Mouse (Mus musculus): Measurements from ENCODE around the gene Fut7. TPM values are rescaled to one million over a fixed set of nuclear protein-coding genes. Genes with fewer than 3 reads are reported as not detected.

Gene Fut7
- polyA plus RNA-seq, 1 experiment from 2014 or later: 0.08 TPM

- Histone ChIP-seq H3K4me3 (no peak overlapping the region), H3K4me2 (no peak overlapping the region), H3K9me3 (no peaks in the 10 kb centered on the region), H3K4me1 (replicated peaks) (peaks cover 22% of the 10 kb centered on the region), H3K9ac (no peak overlapping the region), H3K36me3 (no peaks in the 10 kb centered on the region), H3K27ac (replicated peaks) (no peak overlapping the region), H3K27me3 (no peaks in the 10 kb centered on the region)
- no peak for ATAC-seq (ENCODE audit: low FRiP score, low read depth)
- 55% methylated on average over 10 of the region's 10 CpGs for WGBS
These were observed 43.0 kb downstream of the Fut7 start for GRCm38 (mm10) chr2:25465816-25466635.

GRCm38 (mm10) chr2:25467606-25468303 is 44.7 kb downstream of the Fut7 start:
- no peak overlapping the region for H3K4me3 ChIP-seq
- H3K36me3 ChIP-seq: no peaks in the 10 kb centered on the region
- H3K9ac ChIP-seq: no peak overlapping the region
- no peaks in the 10 kb centered on the region for H3K27me3 ChIP-seq
- 77% methylated on average over 14 of the region's 14 CpGs for WGBS
- H3K9me3 ChIP-seq: no peaks in the 10 kb centered on the region
- H3K27ac ChIP-seq (replicated peaks): no peak overlapping the region
- ATAC-seq (ENCODE audit: low FRiP score, low read depth): no peak
- no peak overlapping the region for H3K4me2 ChIP-seq
- H3K4me1 ChIP-seq (replicated peaks): peaks cover 13% of the 10 kb centered on the region

GRCm38 (mm10) chr2:25468962-25469915 is 46.2 kb downstream of the Fut7 start:
- WGBS: 68% methylated on average over 10 of the region's 10 CpGs

GRCm38 (mm10) chr2:25469969-25470368 is 46.9 kb downstream of the Fut7 start, which contains the start of gene Ptgds:
Gene Ptgds (minus strand): TSS chr2:25470046.
- ATAC-seq (ENCODE audit: low FRiP score, low read depth): no peak
- no peaks in the 10 kb centered on the region for H3K27me3 ChIP-seq
- H3K9me3 ChIP-seq: no peaks in the 10 kb centered on the region
- no peak within 1 kb of the TSS for H3K9ac ChIP-seq
- WGBS: 57% methylated on average over 6 of the region's 6 CpGs
- no peak within 1 kb of the TSS for H3K4me2 ChIP-seq
- peak within 1 kb of the TSS; percentile 46 for H3K27ac ChIP-seq (replicated peaks)
- H3K4me3 ChIP-seq: no peak within 1 kb of the TSS
- peaks cover 13% of the 10 kb centered on the region for H3K4me1 ChIP-seq (replicated peaks)
- H3K36me3 ChIP-seq: no peaks in the 10 kb centered on the region

More at GRCm38 (mm10) chr2:25468962-25469915, 46.2 kb downstream of the Fut7 start:
- no peaks in the 10 kb centered on the region for H3K9me3 ChIP-seq
- H3K27ac ChIP-seq (replicated peaks): peak overlapping the region; percentile 46
- no peak overlapping the region for H3K4me2 ChIP-seq
- H3K36me3 ChIP-seq: no peaks in the 10 kb centered on the region
- peaks cover 13% of the 10 kb centered on the region for H3K4me1 ChIP-seq (replicated peaks)
- H3K4me3 ChIP-seq: no peak overlapping the region
- no peaks in the 10 kb centered on the region for H3K27me3 ChIP-seq
- no peak overlapping the region for H3K9ac ChIP-seq
- ATAC-seq (ENCODE audit: low FRiP score, low read depth): peak; percentile 79

GRCm38 (mm10) chr2:25472550-25472949 is 49.5 kb downstream of the Fut7 start:
- no peak for ATAC-seq (ENCODE audit: low FRiP score, low read depth)
- H3K4me2 ChIP-seq: no peak overlapping the region
- 81% methylated on average over 2 of the region's 2 CpGs for WGBS
- no peaks in the 10 kb centered on the region for H3K27me3 ChIP-seq
- H3K9ac ChIP-seq: no peak overlapping the region
- H3K36me3 ChIP-seq: no peaks in the 10 kb centered on the region
- H3K27ac ChIP-seq (replicated peaks): no peak overlapping the region
- no peaks in the 10 kb centered on the region for H3K9me3 ChIP-seq
- no peak overlapping the region for H3K4me3 ChIP-seq
- peaks cover 13% of the 10 kb centered on the region for H3K4me1 ChIP-seq (replicated peaks)

Small RNAs within 50 kb of the gene (microRNA-seq; reads per million reads assigned to microRNA genes)
- gene Mir3087: not detected

Other genes with a start within 250 kb of the Fut7 start
- gene Nrarp, start 242.5 kb upstream of the Fut7 start, polyA plus RNA-seq (2015; fragmentation: Nextera tagmentation; extraction: Ambion mirVana): 18.9 and 20.2 TPM in 2 replicates
- 1.9 and 2.3 TPM in 2 replicates for gene Tor4a, start 226.4 kb upstream of the Fut7 start, polyA plus RNA-seq (2015; fragmentation: Nextera tagmentation; extraction: Ambion mirVana)
- 108 and 112 TPM in 2 replicates for gene Nelfb, start 211.8 kb upstream of the Fut7 start, polyA plus RNA-seq (2015; fragmentation: Nextera tagmentation; extraction: Ambion mirVana)
- not detected in 2 replicates for gene Stpg3, start 208.6 kb upstream of the Fut7 start, polyA plus RNA-seq (2015; fragmentation: Nextera tagmentation; extraction: Ambion mirVana)
- gene Fam166a, start 204.5 kb upstream of the Fut7 start, polyA plus RNA-seq (2015; fragmentation: Nextera tagmentation; extraction: Ambion mirVana): 0.70 and 0.72 TPM in 2 replicates
- 444 and 468 TPM in 2 replicates for gene Tubb4b, start 198.6 kb upstream of the Fut7 start, polyA plus RNA-seq (2015; fragmentation: Nextera tagmentation; extraction: Ambion mirVana)
- gene Slc34a3, start 188.9 kb upstream of the Fut7 start, polyA plus RNA-seq (2015; fragmentation: Nextera tagmentation; extraction: Ambion mirVana): not detected in 2 replicates
- not detected in 2 replicates for gene Rnf224, start 186.5 kb upstream of the Fut7 start, polyA plus RNA-seq (2015; fragmentation: Nextera tagmentation; extraction: Ambion mirVana)
- gene Rnf208, start 181.0 kb upstream of the Fut7 start, polyA plus RNA-seq (2015; fragmentation: Nextera tagmentation; extraction: Ambion mirVana): 145 and 177 TPM in 2 replicates
- gene Cysrt1, start 180.8 kb upstream of the Fut7 start, polyA plus RNA-seq (2015; fragmentation: Nextera tagmentation; extraction: Ambion mirVana): 0.23 TPM in 1 of 2 replicates, not detected in the other
- 4.9 and 6.3 TPM in 2 replicates for gene AL732309.1, start 176.4 kb upstream of the Fut7 start, polyA plus RNA-seq (2015; fragmentation: Nextera tagmentation; extraction: Ambion mirVana)
- gene Tmem203, start 167.8 kb upstream of the Fut7 start, polyA plus RNA-seq (2015; fragmentation: Nextera tagmentation; extraction: Ambion mirVana): 13.4 and 13.8 TPM in 2 replicates
- 17.1 and 21.5 TPM in 2 replicates for gene Tprn, start 160.6 kb upstream of the Fut7 start, polyA plus RNA-seq (2015; fragmentation: Nextera tagmentation; extraction: Ambion mirVana)
- 171 and 183 TPM in 2 replicates for gene Ssna1, start 150.8 kb upstream of the Fut7 start, polyA plus RNA-seq (2015; fragmentation: Nextera tagmentation; extraction: Ambion mirVana)
- gene Anapc2, start 150.8 kb upstream of the Fut7 start, polyA plus RNA-seq (2015; fragmentation: Nextera tagmentation; extraction: Ambion mirVana): 139 and 143 TPM in 2 replicates
- gene Tmem210, start 135.1 kb upstream of the Fut7 start, polyA plus RNA-seq (2015; fragmentation: Nextera tagmentation; extraction: Ambion mirVana): not detected in 2 replicates
- gene Lrrc26, start 133.4 kb upstream of the Fut7 start, polyA plus RNA-seq (2015; fragmentation: Nextera tagmentation; extraction: Ambion mirVana): 0.18 TPM in 1 of 2 replicates, not detected in the other
- gene Grin1, start 104.1 kb upstream of the Fut7 start, polyA plus RNA-seq (2015; fragmentation: Nextera tagmentation; extraction: Ambion mirVana): 58.4 and 61.3 TPM in 2 replicates
- gene Man1b1, start 90.9 kb upstream of the Fut7 start, polyA plus RNA-seq (2015; fragmentation: Nextera tagmentation; extraction: Ambion mirVana): 43.6 and 45.2 TPM in 2 replicates
- 24.4 and 24.9 TPM in 2 replicates for gene Dpp7, start 66.9 kb upstream of the Fut7 start, polyA plus RNA-seq (2015; fragmentation: Nextera tagmentation; extraction: Ambion mirVana)
- 5.1 and 6.4 TPM in 2 replicates for gene Uap1l1, start 57.6 kb upstream of the Fut7 start, polyA plus RNA-seq (2015; fragmentation: Nextera tagmentation; extraction: Ambion mirVana)
- 11.8 and 13.8 TPM in 2 replicates for gene Sapcd2, start 50.9 kb upstream of the Fut7 start, polyA plus RNA-seq (2015; fragmentation: Nextera tagmentation; extraction: Ambion mirVana)
- 3.7 and 7.0 TPM in 2 replicates for gene Entpd2, start 27.4 kb upstream of the Fut7 start, polyA plus RNA-seq (2015; fragmentation: Nextera tagmentation; extraction: Ambion mirVana)
- 424 and 493 TPM in 2 replicates for gene Npdc1, start 23.9 kb upstream of the Fut7 start, polyA plus RNA-seq (2015; fragmentation: Nextera tagmentation; extraction: Ambion mirVana)
- 15.0 and 15.1 TPM in 2 replicates for gene Abca2, start 5.4 kb downstream of the Fut7 start, polyA plus RNA-seq (2015; fragmentation: Nextera tagmentation; extraction: Ambion mirVana)
- gene Clic3, start 33.6 kb downstream of the Fut7 start, polyA plus RNA-seq (2015; fragmentation: Nextera tagmentation; extraction: Ambion mirVana): 3.7 and 4.3 TPM in 2 replicates
- 109 and 119 TPM in 2 replicates for gene Paxx, start 37.8 kb downstream of the Fut7 start, polyA plus RNA-seq (2015; fragmentation: Nextera tagmentation; extraction: Ambion mirVana)
- 647 and 983 TPM in 2 replicates for gene Ptgds, start 46.8 kb downstream of the Fut7 start, polyA plus RNA-seq (2015; fragmentation: Nextera tagmentation; extraction: Ambion mirVana)
- gene Lcn12, start 70.6 kb downstream of the Fut7 start, polyA plus RNA-seq (2015; fragmentation: Nextera tagmentation; extraction: Ambion mirVana): not detected in 2 replicates
- gene Fbxw5, start 77.5 kb downstream of the Fut7 start, polyA plus RNA-seq (2015; fragmentation: Nextera tagmentation; extraction: Ambion mirVana): 120 and 143 TPM in 2 replicates
- gene C8g, start 78.5 kb downstream of the Fut7 start, polyA plus RNA-seq (2015; fragmentation: Nextera tagmentation; extraction: Ambion mirVana): 5.8 and 6.1 TPM in 2 replicates
- gene Traf2, start 123.7 kb downstream of the Fut7 start, polyA plus RNA-seq (2015; fragmentation: Nextera tagmentation; extraction: Ambion mirVana): 16.5 and 19.4 TPM in 2 replicates
- gene Edf1, start 134.6 kb downstream of the Fut7 start, polyA plus RNA-seq (2015; fragmentation: Nextera tagmentation; extraction: Ambion mirVana): 375 and 378 TPM in 2 replicates
- 1.6 and 2.1 TPM in 2 replicates for gene Mamdc4, start 151.6 kb downstream of the Fut7 start, polyA plus RNA-seq (2015; fragmentation: Nextera tagmentation; extraction: Ambion mirVana)
- gene Phpt1, start 152.0 kb downstream of the Fut7 start, polyA plus RNA-seq (2015; fragmentation: Nextera tagmentation; extraction: Ambion mirVana): 159 and 169 TPM in 2 replicates
- gene Ajm1, start 158.5 kb downstream of the Fut7 start, polyA plus RNA-seq (2015; fragmentation: Nextera tagmentation; extraction: Ambion mirVana): 14.5 and 16.5 TPM in 2 replicates
- gene Rabl6, start 185.3 kb downstream of the Fut7 start, polyA plus RNA-seq (2015; fragmentation: Nextera tagmentation; extraction: Ambion mirVana): 70.0 and 73.5 TPM in 2 replicates
- 0.27 and 0.45 TPM in 2 replicates for gene Ccdc183, start 194.4 kb downstream of the Fut7 start, polyA plus RNA-seq (2015; fragmentation: Nextera tagmentation; extraction: Ambion mirVana)
- gene Tmem141, start 198.7 kb downstream of the Fut7 start, polyA plus RNA-seq (2015; fragmentation: Nextera tagmentation; extraction: Ambion mirVana): 47.0 and 57.8 TPM in 2 replicates
- 3.7 and 4.6 TPM in 2 replicates for gene Fcna, start 204.8 kb downstream of the Fut7 start, polyA plus RNA-seq (2015; fragmentation: Nextera tagmentation; extraction: Ambion mirVana)
- gene Lcn8, start 229.9 kb downstream of the Fut7 start, polyA plus RNA-seq (2015; fragmentation: Nextera tagmentation; extraction: Ambion mirVana): not detected in 2 replicates
- not detected in 2 replicates for gene Lcn5, start 234.7 kb downstream of the Fut7 start, polyA plus RNA-seq (2015; fragmentation: Nextera tagmentation; extraction: Ambion mirVana)

Data from hindbrain, embryonic 15.5 days (tissue).